Mouse (Mus musculus): ENCODE data around the gene Fbxw4. TPM values are rescaled to one million over a fixed set of nuclear protein-coding genes. Genes with fewer than 3 reads are reported as not detected.
A peak's percentile ranks its signal among the peaks of the same experiment; 100 is the strongest.

Fbxw4 gene
- total and polyA plus RNA-seq, 3 experiments = 28.1 to 61.5 (median 31.2) TPM

GRCm38 (mm10) chr19:45659301-45659737 lies 793 bp downstream of the Fbxw4 start:
- H3K9ac ChIP-seq (ENCODE audit: low read depth, low read length) = peak overlapping the region; percentile 93
- DNase-seq = no peak
- WGBS = 2% methylated on average over 18 of the region's 18 CpGs

GRCm38 (mm10) chr19:45658556-45659268 lies 1.4 kb downstream of the Fbxw4 start:
- H3K27ac ChIP-seq = peak overlapping the region; percentile 93
- intact Hi-C loops (cut with DNase I) = loop anchor here (2.0 to 5.0 kb wide), 2 partner anchors 18 to 89 kb away; partner anchors contain the start of gene Npm3
- peak overlapping the region; percentile 84 for H3K4me3 ChIP-seq
- H3K9ac ChIP-seq (ENCODE audit: low read depth, low read length) = no peak overlapping the region
- TF ChIP-seq EP300 (IDR thresholded peaks at IDR 0.05; ENCODE audit: insufficient read depth, low read depth, low read length) = no peak
- TF ChIP-seq CTCF (IDR thresholded peaks at IDR 0.05) = no peak
- no peak for TF ChIP-seq POLR2A (IDR thresholded peaks at IDR 0.05; ENCODE audit: insufficient read depth, low read depth, low read length)
- H3K79me2 ChIP-seq (replicated peaks; ENCODE audit: control insufficient read depth, insufficient read depth, low read length) = peaks cover 3% of the 10 kb centered on the region; the same call in 1 of the 2 replicates
- H3K27me3 ChIP-seq (ENCODE audit: control insufficient read depth, insufficient read depth, low read length) = no peaks in the 10 kb centered on the region
- H3K4me1 ChIP-seq (ENCODE audit: control insufficient read depth, insufficient read depth, low read length) = peaks cover 9% of the 10 kb centered on the region
- H3K36me3 ChIP-seq (ENCODE audit: control insufficient read depth, insufficient read depth, low read length) = peaks cover 8% of the 10 kb centered on the region
- WGBS = 52% methylated on average over 10 of the region's 10 CpGs
- DNase-seq = no peak

More at GRCm38 (mm10) chr19:45659301-45659737, 793 bp downstream of the Fbxw4 start:
- no peaks in the 10 kb centered on the region for H3K27me3 ChIP-seq (ENCODE audit: control insufficient read depth, insufficient read depth, low read length)
- peaks cover 9% of the 10 kb centered on the region for H3K4me1 ChIP-seq (ENCODE audit: control insufficient read depth, insufficient read depth, low read length)
- intact Hi-C loops (cut with DNase I) = loop anchor here (2.0 to 5.0 kb wide), 2 partner anchors 17 to 88 kb away; partner anchors contain the start of gene Npm3
- H3K36me3 ChIP-seq (ENCODE audit: control insufficient read depth, insufficient read depth, low read length) = peaks cover 8% of the 10 kb centered on the region
- peaks cover 3% of the 10 kb centered on the region; the same call in 1 of the 2 replicates for H3K79me2 ChIP-seq (replicated peaks; ENCODE audit: control insufficient read depth, insufficient read depth, low read length)
- peak; percentile 23; the same call in 1 of the 2 replicates for TF ChIP-seq CTCF (IDR thresholded peaks at IDR 0.05)
- no peak for TF ChIP-seq POLR2A (IDR thresholded peaks at IDR 0.05; ENCODE audit: insufficient read depth, low read depth, low read length)
- H3K27ac ChIP-seq = peak overlapping the region; percentile 93
- peak overlapping the region; percentile 84 for H3K4me3 ChIP-seq

- Histone ChIP-seq H3K36me3 (ENCODE audit: control insufficient read depth, insufficient read depth, low read length) (peaks cover 8% of the 10 kb centered on the region), H3K9ac (ENCODE audit: low read depth, low read length) (no peak overlapping the region), H3K27me3 (ENCODE audit: control insufficient read depth, insufficient read depth, low read length) (no peaks in the 10 kb centered on the region), H3K79me2 (replicated peaks; ENCODE audit: control insufficient read depth, insufficient read depth, low read length) (peaks cover 3% of the 10 kb centered on the region; the same call in 1 of the 2 replicates), H3K4me1 (ENCODE audit: control insufficient read depth, insufficient read depth, low read length) (peaks cover 9% of the 10 kb centered on the region), H3K27ac (no peak overlapping the region), H3K4me3 (no peak overlapping the region)
- TF ChIP-seq EP300 (IDR thresholded peaks at IDR 0.05; ENCODE audit: insufficient read depth, low read depth, low read length) = no peak
- no peak for TF ChIP-seq CTCF (IDR thresholded peaks at IDR 0.05)
- no peak for TF ChIP-seq POLR2A (IDR thresholded peaks at IDR 0.05; ENCODE audit: insufficient read depth, low read depth, low read length)
- WGBS = 98% methylated on average over 1 of the region's 1 CpGs
- intact Hi-C loops (cut with DNase I) = loop anchor here (2.0 to 5.0 kb wide), 2 partner anchors 19 to 89 kb away; partner anchors contain the start of gene Npm3
- DNase-seq = no peak
These were observed 2.3 kb downstream of the Fbxw4 start for GRCm38 (mm10) chr19:45657828-45658227.

- H3K79me2 ChIP-seq (replicated peaks; ENCODE audit: control insufficient read depth, insufficient read depth, low read length) = peaks cover 3% of the 10 kb centered on the region; the same call in 1 of the 2 replicates
- TF ChIP-seq EP300 (IDR thresholded peaks at IDR 0.05; ENCODE audit: insufficient read depth, low read depth, low read length) (no peak), POLR2A (IDR thresholded peaks at IDR 0.05; ENCODE audit: insufficient read depth, low read depth, low read length) (no peak), CTCF (IDR thresholded peaks at IDR 0.05) (no peak)
- H3K36me3 ChIP-seq (ENCODE audit: control insufficient read depth, insufficient read depth, low read length) = peaks cover 8% of the 10 kb centered on the region
- intact Hi-C loops (cut with DNase I) = loop anchor here (5.0 kb wide), 1 partner anchor 90 kb away; the partner anchor contains the start of gene Npm3
- 26% methylated on average over 8 of the region's 8 CpGs for WGBS
- H3K4me3 ChIP-seq = no peak overlapping the region
- H3K27ac ChIP-seq = no peak overlapping the region
- no peak overlapping the region for H3K9ac ChIP-seq (ENCODE audit: low read depth, low read length)
- H3K4me1 ChIP-seq (ENCODE audit: control insufficient read depth, insufficient read depth, low read length) = peaks cover 11% of the 10 kb centered on the region
- no peaks in the 10 kb centered on the region for H3K27me3 ChIP-seq (ENCODE audit: control insufficient read depth, insufficient read depth, low read length)
- DNase-seq = no peak
These were observed 3.1 kb downstream of the Fbxw4 start for GRCm38 (mm10) chr19:45656810-45657595.

- Histone ChIP-seq H3K27me3 (ENCODE audit: control insufficient read depth, insufficient read depth, low read length) (no peaks in the 10 kb centered on the region), H3K4me3 (no peak overlapping the region), H3K36me3 (ENCODE audit: control insufficient read depth, insufficient read depth, low read length) (peaks cover 8% of the 10 kb centered on the region), H3K9ac (ENCODE audit: low read depth, low read length) (no peak overlapping the region), H3K27ac (no peak overlapping the region), H3K79me2 (replicated peaks; ENCODE audit: control insufficient read depth, insufficient read depth, low read length) (peaks cover 3% of the 10 kb centered on the region; the same call in 1 of the 2 replicates), H3K4me1 (ENCODE audit: control insufficient read depth, insufficient read depth, low read length) (peaks cover 13% of the 10 kb centered on the region)
- no peak for DNase-seq
- TF ChIP-seq CTCF (IDR thresholded peaks at IDR 0.05) = no peak
- TF ChIP-seq POLR2A (IDR thresholded peaks at IDR 0.05; ENCODE audit: insufficient read depth, low read depth, low read length) = no peak
- no peak for TF ChIP-seq EP300 (IDR thresholded peaks at IDR 0.05; ENCODE audit: insufficient read depth, low read depth, low read length)
- 81% methylated on average over 8 of the region's 8 CpGs for WGBS
- intact Hi-C loops (cut with DNase I) = loop anchor here (5.0 kb wide), 1 partner anchor 91 kb away; the partner anchor contains the start of gene Npm3
These were observed 4.2 kb downstream of the Fbxw4 start for GRCm38 (mm10) chr19:45655870-45656269.

Measured in heart, adult 2 months (tissue).